In the genomic region with DNA sequence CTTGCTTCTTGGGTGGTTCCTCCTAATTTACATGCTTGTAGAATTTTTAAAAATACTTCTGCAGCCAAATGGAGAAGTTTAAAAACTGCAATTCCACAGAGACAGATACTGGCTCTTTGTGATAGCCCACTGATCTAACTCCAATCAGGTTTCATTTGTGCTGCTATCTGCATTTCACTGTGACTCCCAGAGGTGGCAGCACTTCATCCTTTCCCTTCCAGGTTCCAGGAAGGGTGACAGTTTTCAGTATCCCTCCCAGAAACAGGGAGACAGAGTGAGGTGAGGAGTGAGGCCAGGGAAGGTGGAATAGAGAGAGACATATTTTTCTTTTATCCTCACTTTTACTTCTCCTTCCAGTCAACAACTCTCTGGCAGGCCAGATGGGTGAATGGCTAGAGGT, we compare ENCODE assay signal across 15 mouse cellular contexts.
DNase-seq lines count a peak whose midpoint lies in the region; ATAC-seq and TF ChIP-seq lines count a peak whose summit lies in the region.
"Had no signal": no experiment of that assay in that cellular context is flagged by ENCODE, and none has a peak within 500 bp of the region (broad histone marks: within the 10 kb centered on the region; RNA-seq: fewer than 3 reads in every experiment).

No protein-coding gene starts in this region.

- no peaks in the 10 kb centered on the region for H3K27me3 ChIP-seq in kidney, postnatal 0 days (ENCODE audit: insufficient read depth, low read length)
- H3K27me3 ChIP-seq: embryonic facial prominence, embryonic 15.5 days; forebrain, embryonic 12.5 days; limb, embryonic 13.5 days had no signal

- ATAC-seq in kidney, postnatal 0 days (replicated peaks; ENCODE audit: low FRiP score, low read depth), result no peak

- no peaks in the 10 kb centered on the region for H3K36me3 ChIP-seq in kidney, postnatal 0 days (ENCODE audit: insufficient read depth, low read length)
- H3K36me3 ChIP-seq: embryonic facial prominence, embryonic 15.5 days; forebrain, embryonic 12.5 days; heart, embryonic 10.5 days; limb, embryonic 13.5 days had no signal

- no peak overlapping the region for H3K4me2 ChIP-seq in kidney, postnatal 0 days (ENCODE audit: low read length)
- H3K4me2 ChIP-seq: embryonic facial prominence, embryonic 15.5 days; forebrain, embryonic 12.5 days; limb, embryonic 13.5 days had no signal

- DNase-seq in embryo, embryonic 10 days (ENCODE audit: low spot score), result peak; percentile 33
- DNase-seq in embryo, embryonic 11 days, result no peak
- DNase-seq in kidney, postnatal 0 days (ENCODE audit: low spot score), result no peak
- DNase-seq in kidney, postnatal 10 days, result no peak
- DNase-seq in retina, postnatal 1 day, result peak; percentile 34
- no peak for DNase-seq in retina, embryonic 14.5 days (ENCODE audit: low spot score)
- DNase-seq in gastrocnemius, postnatal 36 days, result no peak
- DNase-seq in adrenal gland, adult 8-10 months, result no peak
- DNase-seq: cerebellum, adult 9-10 months; kidney, adult 11 months; lung, adult 18-20 months had no signal

- no peak overlapping the region for H3K4me3 ChIP-seq in kidney, postnatal 0 days (replicated peaks; ENCODE audit: low read depth, low read length)
- H3K4me3 ChIP-seq: embryonic facial prominence, embryonic 15.5 days; forebrain, embryonic 12.5 days; heart, embryonic 10.5 days; limb, embryonic 13.5 days had no signal

- no peak overlapping the region for H3K27ac ChIP-seq in kidney, postnatal 0 days
- H3K27ac ChIP-seq: embryonic facial prominence, embryonic 15.5 days; forebrain, embryonic 12.5 days; heart, embryonic 10.5 days; limb, embryonic 13.5 days had no signal

- no peak overlapping the region for H3K9ac ChIP-seq in kidney, postnatal 0 days (ENCODE audit: low read depth, low read length)
- H3K9ac ChIP-seq: embryonic facial prominence, embryonic 15.5 days; forebrain, embryonic 12.5 days; limb, embryonic 13.5 days had no signal

- no peaks in the 10 kb centered on the region for H3K9me3 ChIP-seq in kidney, postnatal 0 days (replicated peaks; ENCODE audit: low read length)
- H3K9me3 ChIP-seq: embryonic facial prominence, embryonic 15.5 days; forebrain, embryonic 12.5 days; heart, embryonic 10.5 days; limb, embryonic 13.5 days had no signal

- intact Hi-C loops in gastrocnemius, postnatal 36 days (cut with DNase I), result no loop called here

- H3K4me1 ChIP-seq in kidney, postnatal 0 days (replicated peaks; ENCODE audit: insufficient read depth, low read length), result no peaks in the 10 kb centered on the region
- H3K4me1 ChIP-seq: embryonic facial prominence, embryonic 15.5 days; forebrain, embryonic 12.5 days; heart, embryonic 10.5 days; limb, embryonic 13.5 days had no signal

- peak; percentile 44 for TF ChIP-seq CTCF in kidney, postnatal 0 days (IDR thresholded peaks at IDR 0.05; ENCODE audit: low read depth)

Comparison
In these comparisons a context has a peak if more than half of its experiments do, and no peak if none do; other contexts are left out.
1. DNase-seq: peak in embryo, embryonic 10 days (single experiment) and retina, postnatal 1 day (single experiment); none in embryo, embryonic 11 days (single experiment), kidney, postnatal 0 days (single experiment), kidney, postnatal 10 days (single experiment), retina, embryonic 14.5 days (single experiment), gastrocnemius, postnatal 36 days (0 of 2) and adrenal gland, adult 8-10 months (single experiment).